Mouse (Mus musculus) intestine, embryonic 15.5 days (tissue): Measurements from ENCODE around the gene Gm3164. TPM values are rescaled to one million over a fixed set of nuclear protein-coding genes. Genes with fewer than 3 reads are reported as not detected.
"Not testable (repeated sequence)": the region's sequence is repeated elsewhere in the genome, so short reads cannot be mapped to it uniquely, and the experiment has no call there.

ENCODE experiments used
- ATAC-seq: fragments of 200-750 bp; cut with Nextera tagmentation; 2 replicates; pipeline ENCODE4 v1.8.0; 2017; ENCODE audit warnings: moderate TSS enrichment, moderate library complexity
- H3K27ac ChIP-seq: fragments of 300-500 bp; sonication (generic); 2 replicates; pipeline ENCODE4 v1.5.1; 2015; ENCODE audit warnings: mild to moderate bottlenecking, inconsistent platforms
- H3K27me3 ChIP-seq: fragments of 300-500 bp; sonication (generic); replicated peaks from 2 replicates; pipeline ENCODE4 v1.6.1; 2015; ENCODE audit warnings: inconsistent platforms
- H3K36me3 ChIP-seq: fragments of 300-500 bp; sonication (generic); 2 replicates; pipeline ENCODE4 v1.6.1; 2015; ENCODE audit warnings: inconsistent platforms
- H3K4me1 ChIP-seq: fragments of 300-500 bp; sonication (generic); replicated peaks from 2 replicates; pipeline ENCODE4 v1.6.1; 2015; ENCODE audit warnings: inconsistent platforms
- H3K4me2 ChIP-seq: fragments of 300-500 bp; sonication (generic); replicated peaks from 2 replicates; pipeline ENCODE4 v1.6.1; 2015; ENCODE audit warnings: mild to moderate bottlenecking, inconsistent platforms
- H3K4me3 ChIP-seq: fragments of 300-500 bp; sonication (generic); replicated peaks from 2 replicates; pipeline ENCODE4 v1.5.1; 2015; ENCODE audit warnings: inconsistent platforms
- H3K9ac ChIP-seq: fragments of 300-500 bp; sonication (generic); 2 replicates; pipeline ENCODE4 v1.6.1; 2015; ENCODE audit warnings: inconsistent platforms
- H3K9me3 ChIP-seq: fragments of 300-500 bp; sonication (generic); 2 replicates; pipeline ENCODE4 v1.6.1; 2016; ENCODE audit warnings: inconsistent platforms
- WGBS: fragments of 180-500 bp; shearing (Covaris S2); methylation state at CpG from one replicate; pipeline ENCODE4 v1.1.7; 2015; 5-methylcytosine and 5-hydroxymethylcytosine counted together
- polyA plus RNA-seq: library from polyadenylated mRNA; unstranded; fragments of >200 nt; fragmentation: Nextera tagmentation; extraction: Ambion mirVana; gene quantifications from 2 replicates; pipeline ENCODE4 v1.2.1, GENCODE M21; 2015

Gm3164 gene
- polyA plus RNA-seq = 0.15 TPM in 1 of 2 replicates, not detected in the other

- ATAC-seq, H3K36me3 ChIP-seq, H3K27me3 ChIP-seq, H3K4me1 ChIP-seq, H3K9me3 ChIP-seq, H3K9ac ChIP-seq, H3K27ac ChIP-seq: not testable (repeated sequence)
- WGBS = under 1% methylated on average over 24 of the region's 59 CpGs
- Histone ChIP-seq H3K4me3 (peak within 1 kb of the TSS; percentile 33), H3K4me2 (peak within 1 kb of the TSS; percentile 69)
Observed at GRCm38 (mm10) chr14:4414965-4415835, at the start of gene Gm3164. Gene Gm3164, plus strand, starts transcription at chr14:4415448.

- H3K36me3 ChIP-seq, H3K9me3 ChIP-seq, H3K4me2 ChIP-seq, H3K9ac ChIP-seq, H3K27ac ChIP-seq, ATAC-seq, H3K4me1 ChIP-seq, H3K4me3 ChIP-seq, H3K27me3 ChIP-seq: not testable (repeated sequence)
- 95% methylated on average over 3 of the region's 3 CpGs for WGBS
Observed at GRCm38 (mm10) chr14:4368991-4369390, 46.3 kb upstream of the Gm3164 start.

- H3K27me3 ChIP-seq, H3K9ac ChIP-seq, H3K36me3 ChIP-seq, ATAC-seq, H3K4me1 ChIP-seq, H3K27ac ChIP-seq, H3K4me2 ChIP-seq, H3K4me3 ChIP-seq, H3K9me3 ChIP-seq: not testable (repeated sequence)
- WGBS = 80% methylated on average over 3 of the region's 3 CpGs
Observed at GRCm38 (mm10) chr14:4369691-4370090, 45.6 kb upstream of the Gm3164 start.

- H3K4me3 ChIP-seq, H3K4me2 ChIP-seq, H3K27ac ChIP-seq, H3K9ac ChIP-seq, ATAC-seq, H3K9me3 ChIP-seq, H3K36me3 ChIP-seq, H3K27me3 ChIP-seq, H3K4me1 ChIP-seq: not testable (repeated sequence)
Observed at GRCm38 (mm10) chr14:4377871-4378270, 37.4 kb upstream of the Gm3164 start.

GRCm38 (mm10) chr14:4385606-4386005 lies 29.6 kb upstream of the Gm3164 start:
- H3K9ac ChIP-seq, H3K4me1 ChIP-seq, ATAC-seq, H3K27ac ChIP-seq, H3K9me3 ChIP-seq, H3K4me3 ChIP-seq, H3K4me2 ChIP-seq, H3K27me3 ChIP-seq, H3K36me3 ChIP-seq: not testable (repeated sequence)

- not testable (repeated sequence) for H3K27me3 ChIP-seq, H3K9ac ChIP-seq, H3K4me3 ChIP-seq, H3K4me1 ChIP-seq, H3K4me2 ChIP-seq, H3K27ac ChIP-seq, H3K36me3 ChIP-seq, ATAC-seq, H3K9me3 ChIP-seq
- 86% methylated on average over 4 of the region's 6 CpGs for WGBS
Observed at GRCm38 (mm10) chr14:4392841-4393530, 22.3 kb upstream of the Gm3164 start.

- not testable (repeated sequence) for H3K4me2 ChIP-seq, H3K27ac ChIP-seq, ATAC-seq, H3K27me3 ChIP-seq, H3K4me3 ChIP-seq, H3K36me3 ChIP-seq, H3K9me3 ChIP-seq, H3K9ac ChIP-seq, H3K4me1 ChIP-seq
- 75% methylated on average over 2 of the region's 3 CpGs for WGBS
Observed at GRCm38 (mm10) chr14:4397226-4397625, 18.0 kb upstream of the Gm3164 start, which contains the start of gene Gm3159. Gene Gm3159, plus strand, starts transcription at chr14:4397526.

GRCm38 (mm10) chr14:4398624-4399023 lies 16.6 kb upstream of the Gm3164 start:
- not testable (repeated sequence) for H3K4me3 ChIP-seq, H3K4me2 ChIP-seq, H3K9me3 ChIP-seq, H3K27me3 ChIP-seq, H3K36me3 ChIP-seq, H3K9ac ChIP-seq, H3K4me1 ChIP-seq, ATAC-seq, H3K27ac ChIP-seq

- H3K9me3 ChIP-seq, H3K4me2 ChIP-seq, H3K36me3 ChIP-seq, H3K4me3 ChIP-seq, H3K27ac ChIP-seq, ATAC-seq, H3K9ac ChIP-seq, H3K27me3 ChIP-seq, H3K4me1 ChIP-seq: not testable (repeated sequence)
- WGBS = 90% methylated on average over 5 of the region's 5 CpGs
Observed at GRCm38 (mm10) chr14:4400115-4400789, 15.0 kb upstream of the Gm3164 start.

- not testable (repeated sequence) for H3K27ac ChIP-seq, H3K4me2 ChIP-seq, H3K9me3 ChIP-seq, H3K36me3 ChIP-seq, ATAC-seq, H3K4me1 ChIP-seq, H3K9ac ChIP-seq, H3K27me3 ChIP-seq, H3K4me3 ChIP-seq
- 75% methylated on average over 5 of the region's 5 CpGs for WGBS
Observed at GRCm38 (mm10) chr14:4401245-4401644, 14.0 kb upstream of the Gm3164 start.

- not testable (repeated sequence) for H3K9ac ChIP-seq, H3K4me1 ChIP-seq, H3K27me3 ChIP-seq, H3K4me2 ChIP-seq, H3K9me3 ChIP-seq, H3K4me3 ChIP-seq, ATAC-seq, H3K36me3 ChIP-seq, H3K27ac ChIP-seq
Observed at GRCm38 (mm10) chr14:4403840-4404239, 11.4 kb upstream of the Gm3164 start.

- H3K36me3 ChIP-seq, H3K4me1 ChIP-seq, ATAC-seq, H3K9ac ChIP-seq, H3K27ac ChIP-seq, H3K4me3 ChIP-seq, H3K4me2 ChIP-seq, H3K27me3 ChIP-seq, H3K9me3 ChIP-seq: not testable (repeated sequence)
- WGBS = 59% methylated on average over 1 of the region's 1 CpGs
Observed at GRCm38 (mm10) chr14:4409939-4410338, 5.3 kb upstream of the Gm3164 start.
